10 mouse cellular contexts compared by ENCODE assay signal in genomic region chr10:93305946-93306345, GRCm38 (mm10). TPM values are rescaled to one million over a fixed set of nuclear protein-coding genes. Genes with fewer than 3 reads are reported as not detected.
DNase-seq lines count a peak whose midpoint lies in the region; ATAC-seq and TF ChIP-seq lines count a peak whose summit lies in the region.
"Had no signal": no experiment of that assay in that cellular context is flagged by ENCODE, and none has a peak within 500 bp of the region (broad histone marks: within the 10 kb centered on the region; RNA-seq: fewer than 3 reads in every experiment).

No protein-coding gene starts in this region.

- WGBS in heart, postnatal 0 days = 40% methylated on average over 6 of the region's 6 CpGs
- 39% methylated on average over 6 of the region's 6 CpGs for WGBS in lung, postnatal 0 days
- 45% methylated on average over 6 of the region's 6 CpGs for WGBS in embryonic facial prominence, embryonic 13.5 days

- TF ChIP-seq CTCF in heart, postnatal 0 days (IDR thresholded peaks at IDR 0.05; ENCODE audit: low read depth) = no peak
- no peak for TF ChIP-seq CTCF in lung, postnatal 0 days (IDR thresholded peaks at IDR 0.05)

- peak overlapping the region; percentile 41 for H3K27ac ChIP-seq in heart, postnatal 0 days (ENCODE audit: low read depth)
- peak overlapping the region; percentile 23; the same call in 1 of the 2 replicates for H3K27ac ChIP-seq in lung, postnatal 0 days (ENCODE audit: low read length)
- H3K27ac ChIP-seq in embryonic facial prominence, embryonic 13.5 days = no peak overlapping the region
- H3K27ac ChIP-seq: forebrain, embryonic 12.5 days had no signal

- DNase-seq in heart, postnatal 0 days (ENCODE audit: low spot score) = no peak
- no peak for DNase-seq in heart, adult 9 months (ENCODE audit: low spot score in 2 of 2)
- DNase-seq in lung, postnatal 0 days (ENCODE audit: low spot score) = no peak
- DNase-seq in lung, postnatal 4 days = no peak
- no peak for DNase-seq in cerebellum, postnatal 14 days
- DNase-seq in thymus, postnatal 4 days = no peak

- TF ChIP-seq EP300 in heart, postnatal 0 days (IDR thresholded peaks at IDR 0.05; ENCODE audit: low read depth) = no peak
- no peak for TF ChIP-seq EP300 in lung, postnatal 0 days (IDR thresholded peaks at IDR 0.05)

- no peaks in the 10 kb centered on the region for H3K4me1 ChIP-seq in heart, postnatal 0 days (ENCODE audit: control insufficient read depth, insufficient read depth)
- 0 out of 2 replicates have a peak, but pooled peaks cover 3% of the 10 kb centered on the region for H3K4me1 ChIP-seq in lung, postnatal 0 days (ENCODE audit: insufficient read depth, low read depth, low read length)
- H3K4me1 ChIP-seq in embryonic facial prominence, embryonic 13.5 days = peaks cover 48% of the 10 kb centered on the region

- H3K27me3 ChIP-seq in heart, postnatal 0 days (ENCODE audit: control insufficient read depth, insufficient read depth, low read length) = no peaks in the 10 kb centered on the region
- no peaks in the 10 kb centered on the region for H3K27me3 ChIP-seq in lung, postnatal 0 days (replicated peaks; ENCODE audit: insufficient read depth, low read length)
- no peaks in the 10 kb centered on the region for H3K27me3 ChIP-seq in embryonic facial prominence, embryonic 13.5 days

- no peaks in the 10 kb centered on the region for H3K36me3 ChIP-seq in heart, postnatal 0 days (replicated peaks; ENCODE audit: control insufficient read depth, insufficient read depth, low read length)
- no peaks in the 10 kb centered on the region for H3K36me3 ChIP-seq in lung, postnatal 0 days (ENCODE audit: insufficient read depth, low read length)
- H3K36me3 ChIP-seq in embryonic facial prominence, embryonic 13.5 days = no peaks in the 10 kb centered on the region
- H3K36me3 ChIP-seq: forebrain, embryonic 12.5 days had no signal

- H3K9ac ChIP-seq in heart, postnatal 0 days (replicated peaks; ENCODE audit: low read depth, low read length) = no peak overlapping the region
- H3K9ac ChIP-seq in lung, postnatal 0 days (replicated peaks; ENCODE audit: low read depth) = no peak overlapping the region
- H3K9ac ChIP-seq in embryonic facial prominence, embryonic 13.5 days = 0 out of 2 replicates have a peak overlapping the region, but pooled peaks have one; percentile 40
- H3K9ac ChIP-seq: forebrain, embryonic 12.5 days had no signal

- ATAC-seq in heart, postnatal 0 days (ENCODE audit: insufficient read depth, low read depth) = no peak
- no peak for ATAC-seq in lung, postnatal 0 days
- no peak for ATAC-seq in embryonic facial prominence, embryonic 13.5 days (ENCODE audit: insufficient number of reproducible peaks, insufficient read depth, low FRiP score, low TSS enrichment, low read depth)

- no peaks in the 10 kb centered on the region for H3K9me3 ChIP-seq in heart, postnatal 0 days (replicated peaks; ENCODE audit: control insufficient read depth, low read length)
- no peaks in the 10 kb centered on the region for H3K9me3 ChIP-seq in lung, postnatal 0 days (ENCODE audit: low read length)
- no peaks in the 10 kb centered on the region for H3K9me3 ChIP-seq in embryonic facial prominence, embryonic 13.5 days
- H3K9me3 ChIP-seq: forebrain, embryonic 12.5 days; megakaryocyte, embryonic 14.5 days had no signal

- H3K4me2 ChIP-seq in heart, postnatal 0 days (ENCODE audit: low read depth, low read length) = peak overlapping the region; percentile 91
- peak overlapping the region; percentile 33; the same call in 1 of the 2 replicates for H3K4me2 ChIP-seq in lung, postnatal 0 days (replicated peaks; ENCODE audit: low read depth, low read length)
- 0 out of 2 replicates have a peak overlapping the region, but pooled peaks have one; percentile 14 for H3K4me2 ChIP-seq in embryonic facial prominence, embryonic 13.5 days
- H3K4me2 ChIP-seq: forebrain, embryonic 12.5 days; liver, embryonic 11.5 days had no signal

- H3K4me3 ChIP-seq in heart, postnatal 0 days (ENCODE audit: low read depth, low read length) = peak overlapping the region; percentile 5; the same call in 1 of the 2 replicates
- no peak overlapping the region for H3K4me3 ChIP-seq in lung, postnatal 0 days (ENCODE audit: low read depth, low read length)
- no peak overlapping the region for H3K4me3 ChIP-seq in embryonic facial prominence, embryonic 13.5 days
- H3K4me3 ChIP-seq: forebrain, embryonic 12.5 days; megakaryocyte, embryonic 14.5 days had no signal

RNA-seq across cellular contexts. Expression of gene Elk3, which starts 5.0 kb away (rescaled TPM):
- 45.0 and 47.3 TPM in 2 replicates for total RNA-seq in heart, postnatal 0 days (2014; rRNA removed; ENCODE audit: low replicate concordance)
- polyA plus RNA-seq in heart, postnatal 0 days (2015; fragmentation: Nextera tagmentation; extraction: Ambion mirVana) = 31.0 and 34.4 TPM in 2 replicates
- 56.0 and 61.5 TPM in 2 replicates for polyA plus RNA-seq in lung, postnatal 0 days (2015; fragmentation: Nextera tagmentation; extraction: Ambion mirVana)
- 33.9 and 40.0 TPM in 2 replicates for polyA plus RNA-seq in embryonic facial prominence, embryonic 13.5 days (2015; fragmentation: Nextera tagmentation; extraction: Ambion mirVana)

Comparison
In these comparisons a context has a peak if more than half of its experiments do, and no peak if none do; other contexts are left out.
1. H3K4me2 ChIP-seq: peak in every context shown above with its lines; median percentile 91 in heart, postnatal 0 days; 33 in lung, postnatal 0 days; 14 in embryonic facial prominence, embryonic 13.5 days.